Mouse (Mus musculus): ENCODE results near the gene Cox17. TPM values are rescaled to one million over a fixed set of nuclear protein-coding genes. Genes with fewer than 3 reads are reported as not detected.

Cox17 gene
- total RNA-seq, 2 experiments from 2014 or later: 66.5 to 94.2 TPM

- DNase-seq (ENCODE audit: low spot score in 2 of 2): no peak
These were observed 45.5 kb downstream of the Cox17 start for GRCm38 (mm10) chr16:38392126-38392894.

DNA sequence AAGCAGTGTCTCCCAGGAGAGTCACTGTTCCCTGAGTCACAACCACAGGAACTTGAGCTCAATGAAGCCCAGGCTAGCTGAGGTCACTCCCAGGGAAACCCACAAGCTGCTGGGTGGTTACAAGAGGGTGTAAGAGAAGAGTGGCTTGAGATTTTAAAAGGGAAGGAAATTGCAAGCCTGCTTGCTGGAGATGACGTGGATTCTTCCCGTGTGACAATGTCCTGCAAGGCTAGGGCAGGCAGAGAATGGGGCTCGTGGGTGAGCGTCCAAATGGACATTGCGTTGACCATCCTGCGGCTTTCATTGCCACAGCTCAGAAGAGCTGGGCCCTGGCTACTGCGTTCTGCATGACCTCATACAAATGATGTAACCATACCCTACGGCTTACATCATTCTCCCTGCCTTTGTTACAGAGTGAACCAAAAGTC is 47.4 kb downstream of the Cox17 start:
- DNase-seq (ENCODE audit: low spot score in 2 of 2): no peak

DNA sequence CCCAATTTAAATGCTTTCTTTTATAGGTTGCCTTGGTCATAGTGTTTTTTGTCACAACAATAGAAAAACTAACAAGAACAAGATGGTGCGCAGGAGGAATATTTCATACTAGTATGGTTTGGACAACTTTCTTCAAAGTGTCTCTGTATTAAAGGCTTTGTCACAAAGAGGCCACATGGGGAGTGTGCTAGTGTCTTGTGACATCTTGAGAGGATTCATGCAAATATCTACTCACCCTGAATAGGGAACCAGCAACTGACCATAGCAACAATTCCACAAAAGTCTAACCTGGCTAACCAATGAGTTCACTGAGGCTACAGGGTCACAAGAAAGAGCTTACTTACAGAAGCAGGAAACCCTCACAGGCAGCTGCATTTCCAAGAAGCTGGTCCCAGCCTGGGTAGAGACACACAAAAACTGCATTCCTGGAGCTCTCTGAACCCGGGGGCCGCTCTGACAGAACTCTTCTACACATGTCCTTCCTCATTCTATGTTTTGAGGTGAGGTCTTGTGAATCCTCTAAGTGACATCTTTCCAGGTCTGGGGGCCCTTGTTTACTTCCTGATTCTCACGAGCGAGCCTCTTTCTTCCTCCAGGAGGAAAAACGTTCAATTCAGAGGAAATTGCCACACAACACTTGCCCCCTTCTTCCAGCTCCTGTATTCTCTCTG is 48.4 kb downstream of the Cox17 start:
- no peak for DNase-seq (ENCODE audit: low spot score in 2 of 2)

DNA sequence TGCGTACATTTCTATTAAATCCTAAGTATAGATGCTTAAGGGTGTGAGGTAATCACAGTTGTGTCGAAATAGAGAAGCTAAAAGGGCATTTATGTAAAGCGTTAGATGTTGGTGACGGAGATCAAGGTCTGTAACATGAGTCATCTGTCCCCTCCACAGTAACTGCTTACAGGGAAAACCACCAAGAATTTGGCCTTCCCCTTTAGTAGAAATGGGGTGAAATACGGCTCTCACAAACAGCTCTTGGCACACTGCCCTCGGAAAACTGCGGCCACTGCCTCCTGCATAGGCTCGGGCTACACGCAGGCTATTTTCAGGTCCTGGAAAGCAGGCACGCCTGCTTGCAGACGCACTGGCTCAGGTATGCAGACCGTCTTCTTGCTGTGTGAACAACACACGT is 49.4 kb downstream of the Cox17 start:
- peak; percentile 25 to 37 for DNase-seq (ENCODE audit: low spot score in 2 of 2)

DNA sequence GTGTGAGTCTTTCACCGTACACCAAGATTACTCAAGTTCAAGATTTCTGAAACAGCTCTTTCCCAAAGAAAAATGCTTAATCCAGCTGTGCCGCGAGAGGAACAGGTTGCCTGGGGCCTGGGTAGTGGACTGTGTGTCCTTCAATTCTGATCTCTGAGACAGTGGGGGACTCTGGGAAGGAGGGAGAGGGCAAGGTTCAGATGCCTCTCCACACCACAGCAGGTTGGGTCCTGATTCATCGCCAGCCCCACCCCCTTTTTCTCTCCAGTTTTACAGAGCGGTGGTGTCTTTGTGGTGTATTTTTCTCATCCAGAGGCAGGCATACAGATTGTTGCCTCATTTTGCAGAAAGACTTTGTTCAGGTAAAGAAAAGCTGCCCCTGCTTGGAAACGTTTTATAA is 51.5 kb downstream of the Cox17 start:
- no peak for DNase-seq (ENCODE audit: low spot score in 2 of 2)

DNA sequence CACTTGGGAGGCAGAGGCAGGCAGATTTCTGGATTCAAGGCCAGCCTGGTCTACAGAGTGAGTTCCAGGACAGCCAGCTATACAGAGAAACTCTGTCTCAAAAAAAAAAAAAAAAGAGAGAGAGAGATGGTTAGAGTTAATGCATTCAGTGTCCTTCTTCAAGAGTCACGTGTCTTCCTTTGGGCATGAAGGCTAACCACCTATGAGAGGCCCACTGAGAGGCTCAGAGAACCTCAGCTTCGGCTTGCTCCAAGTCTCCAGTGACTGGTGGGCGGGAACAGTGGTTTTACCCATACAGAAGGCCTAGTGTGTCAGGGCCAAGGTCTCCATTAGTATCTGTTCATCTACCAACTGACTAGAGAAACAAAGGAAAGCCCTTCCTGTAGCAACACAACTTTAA is 52.3 kb downstream of the Cox17 start:
- DNase-seq (ENCODE audit: low spot score in 2 of 2): no peak

GRCm38 (mm10) chr16:38399531-38400231 is 52.9 kb downstream of the Cox17 start:
- peak; percentile 52 to 57 for DNase-seq (ENCODE audit: low spot score in 2 of 2)

DNA sequence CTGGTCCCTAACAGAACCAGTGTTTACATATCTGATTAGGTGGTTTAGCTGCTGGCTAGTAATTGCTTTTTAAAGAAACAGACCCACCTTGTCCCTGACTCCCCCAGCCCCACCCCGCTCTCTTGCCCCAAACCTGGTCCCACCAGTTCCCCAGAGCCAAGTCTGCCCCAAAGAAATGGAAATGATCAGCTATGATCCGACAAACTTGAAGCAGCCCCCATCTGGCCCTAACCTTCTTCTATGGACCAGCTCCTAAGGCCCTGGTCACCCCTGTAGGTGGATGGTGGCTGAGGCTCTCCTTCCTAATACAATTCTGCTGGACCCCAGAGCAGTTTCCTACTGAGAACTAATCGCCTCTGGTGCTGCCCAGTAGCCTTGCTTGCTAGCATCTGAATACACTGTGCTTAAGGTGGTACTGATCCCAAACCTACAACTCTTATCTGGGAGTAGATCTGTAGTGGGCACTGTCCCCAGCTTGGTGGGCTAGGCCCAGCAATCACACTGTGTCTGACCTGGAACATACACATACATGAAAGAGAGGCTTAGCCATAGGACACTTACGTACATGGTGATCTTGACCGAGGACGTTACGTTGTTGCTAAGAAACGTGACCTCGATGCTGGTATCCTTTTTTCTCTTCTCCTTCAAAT is 53.6 kb downstream of the Cox17 start:
- no peak for DNase-seq (ENCODE audit: low spot score in 2 of 2)

DNA sequence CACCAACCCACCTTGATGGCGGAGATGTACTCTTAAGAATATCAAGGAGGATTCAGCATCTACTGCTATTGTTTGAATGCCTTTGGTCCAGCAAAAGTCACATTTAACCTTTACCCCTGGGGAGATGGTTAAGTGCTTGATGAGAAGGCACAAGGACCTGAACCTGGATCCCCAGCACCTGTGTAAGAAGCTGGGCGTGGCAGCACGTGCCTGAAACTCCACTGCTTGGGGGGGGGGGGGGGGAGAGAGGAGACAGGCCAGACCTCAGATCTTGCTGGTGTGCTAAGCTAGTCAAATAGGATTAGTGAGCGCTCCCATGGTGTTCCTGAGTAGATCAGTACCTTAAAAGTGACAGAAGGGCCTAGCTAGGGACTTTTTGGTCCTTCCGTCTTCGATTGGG is 54.7 kb downstream of the Cox17 start:
- DNase-seq (ENCODE audit: low spot score in 2 of 2): no peak

Other genes starting within 250 kb of the Cox17 start
- not detected for gene Nr1i2, start 52.2 kb upstream of the Cox17 start, total RNA-seq (2021)
- gene Maats1, start 4.8 kb upstream of the Cox17 start, total RNA-seq (2021): 1 to 10 TPM; 1.7 to 1.8 TPM
- gene Gm21987, start within 50 bp of the Cox17 start, total RNA-seq (2021): not detected
- gene Popdc2, start 15.2 kb downstream of the Cox17 start, total RNA-seq (2021): under 1 TPM; 0.23 to 0.42 TPM
- gene Pla1a, start 86.2 kb downstream of the Cox17 start, total RNA-seq (2021): under 1 TPM; 0.62 to 0.98 TPM
- gene Adprh, start 105.7 kb downstream of the Cox17 start, total RNA-seq (2021): 10 to 100 TPM; 60.5 to 62.9 TPM
- gene Cd80, start 108.6 kb downstream of the Cox17 start, total RNA-seq (2021): under 1 TPM; 0.18 to 0.42 TPM
- 10 to 100 TPM; 30.5 to 32.9 TPM for gene Timmdc1, start 175.7 kb downstream of the Cox17 start, total RNA-seq (2021)
- 10 to 100 TPM; 39.4 to 44.2 TPM for gene Poglut1, start 203.3 kb downstream of the Cox17 start, total RNA-seq (2021)
- 10 to 100 TPM; 24.3 to 25.3 TPM for gene Tmem39a, start 211.7 kb downstream of the Cox17 start, total RNA-seq (2021)